Mouse (Mus musculus): Measurements from ENCODE around the gene Atp8b3. TPM values are rescaled to one million over a fixed set of nuclear protein-coding genes. Genes with fewer than 3 reads are reported as not detected.

The Atp8b3 gene
- not detected in 2 replicates for polyA plus RNA-seq (2015; fragmentation: Nextera tagmentation; extraction: Ambion mirVana)

DNA sequence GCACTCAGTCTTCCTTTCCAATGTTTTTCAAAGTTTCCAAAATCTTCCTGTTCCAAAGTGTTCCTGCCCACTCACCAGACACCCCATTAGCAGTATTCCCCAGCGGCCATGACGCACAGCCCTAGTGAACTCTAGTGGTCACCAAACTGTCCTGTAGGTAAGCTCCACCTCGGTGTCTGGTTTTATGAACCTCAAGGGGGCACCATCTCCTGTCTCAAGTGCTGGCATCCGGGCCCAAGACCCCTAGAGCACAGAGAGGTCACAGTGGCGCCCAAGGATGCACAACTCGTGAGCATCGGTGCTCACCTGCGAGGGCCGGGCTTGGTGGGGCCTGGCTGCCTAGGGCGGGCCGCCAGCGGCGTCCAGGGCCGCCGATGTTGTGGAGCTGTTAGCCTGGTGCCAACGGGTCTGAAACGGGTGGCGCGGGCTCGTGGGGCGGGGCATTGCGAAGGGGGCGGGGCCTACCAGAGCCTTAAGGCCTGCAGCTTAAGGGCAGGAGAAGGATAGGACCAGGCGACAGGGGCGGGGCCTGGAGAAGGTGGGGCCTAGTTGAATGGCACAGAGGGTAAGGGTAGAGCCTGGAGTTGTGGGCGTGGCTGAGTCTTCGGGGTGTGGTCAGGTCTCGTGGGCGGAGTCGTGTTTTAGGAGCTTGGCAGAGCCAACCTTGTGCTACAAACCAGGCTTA, at the start of gene Atp8b3:
Gene Atp8b3 (minus strand): TSS at position 415 of the 685 bp plus-strand sequence.
- Histone ChIP-seq H3K4me3 (ENCODE audit: low read depth, low read length) (peak within 1 kb of the TSS; percentile 39), H3K9ac (replicated peaks) (peak within 1 kb of the TSS; percentile 32; the same call in 1 of the 2 replicates), H3K36me3 (replicated peaks; ENCODE audit: insufficient read depth, low read length) (peaks cover 20% of the 10 kb centered on the region), H3K27me3 (ENCODE audit: insufficient read depth, low read length) (0 out of 2 replicates have a peak, but pooled peaks cover 4% of the 10 kb centered on the region), H3K9me3 (ENCODE audit: low read length) (no peaks in the 10 kb centered on the region), H3K4me1 (ENCODE audit: insufficient read depth) (peaks cover 35% of the 10 kb centered on the region), H3K27ac (ENCODE audit: low read depth) (peak within 1 kb of the TSS; percentile 42), H3K4me2 (ENCODE audit: low read depth, low read length) (peak within 1 kb of the TSS; percentile 76)
- whole genome bisulfite sequencing (ENCODE audit: insufficient replicate concordance), result 3% methylated on average over 30 of the region's 30 CpGs
- TF ChIP-seq EP300 (IDR thresholded peaks at IDR 0.05; ENCODE audit: low read depth) (no peak), CTCF (IDR thresholded peaks at IDR 0.05; ENCODE audit: low read depth) (peak; percentile 64)
- ATAC-seq (peak; percentile 96), DNase-seq (peak; percentile 99)

DNA sequence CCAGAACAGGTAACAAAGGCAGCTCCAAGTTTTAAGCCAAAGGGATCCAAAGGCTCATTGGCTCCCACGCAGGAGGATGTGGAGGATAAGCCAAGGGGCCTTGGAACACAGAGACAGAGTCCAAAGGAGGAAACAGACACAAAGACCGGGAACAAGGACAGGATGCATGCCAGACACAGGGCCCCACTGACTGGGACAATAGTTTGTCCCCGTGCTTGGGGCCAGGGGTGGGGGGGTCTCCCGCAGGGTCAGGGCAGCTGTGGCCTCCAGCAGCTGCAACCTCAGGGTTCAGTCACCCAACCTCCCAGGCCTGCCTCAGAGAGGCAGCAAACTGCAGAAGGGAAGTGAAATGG, 48.4 kb upstream of the Atp8b3 start:
- Histone ChIP-seq H3K36me3 (replicated peaks; ENCODE audit: insufficient read depth, low read length) (peaks cover 8% of the 10 kb centered on the region), H3K27ac (ENCODE audit: low read depth) (peak overlapping the region; percentile 55; the same call in 1 of the 2 replicates), H3K9ac (replicated peaks) (no peak overlapping the region; the same call in 1 of the 2 replicates), H3K4me1 (ENCODE audit: insufficient read depth) (peaks cover 45% of the 10 kb centered on the region), H3K9me3 (ENCODE audit: low read length) (no peaks in the 10 kb centered on the region), H3K4me2 (ENCODE audit: low read depth, low read length) (peak overlapping the region; percentile 22), H3K27me3 (ENCODE audit: insufficient read depth, low read length) (no peaks in the 10 kb centered on the region), H3K4me3 (ENCODE audit: low read depth, low read length) (no peak overlapping the region)
- ATAC-seq, result no peak
- peak; percentile 58 for DNase-seq
- 44% methylated on average over 3 of the region's 4 CpGs for WGBS (ENCODE audit: insufficient replicate concordance)
- TF ChIP-seq EP300 (IDR thresholded peaks at IDR 0.05; ENCODE audit: low read depth) (no peak), CTCF (IDR thresholded peaks at IDR 0.05; ENCODE audit: low read depth) (no peak)

DNA sequence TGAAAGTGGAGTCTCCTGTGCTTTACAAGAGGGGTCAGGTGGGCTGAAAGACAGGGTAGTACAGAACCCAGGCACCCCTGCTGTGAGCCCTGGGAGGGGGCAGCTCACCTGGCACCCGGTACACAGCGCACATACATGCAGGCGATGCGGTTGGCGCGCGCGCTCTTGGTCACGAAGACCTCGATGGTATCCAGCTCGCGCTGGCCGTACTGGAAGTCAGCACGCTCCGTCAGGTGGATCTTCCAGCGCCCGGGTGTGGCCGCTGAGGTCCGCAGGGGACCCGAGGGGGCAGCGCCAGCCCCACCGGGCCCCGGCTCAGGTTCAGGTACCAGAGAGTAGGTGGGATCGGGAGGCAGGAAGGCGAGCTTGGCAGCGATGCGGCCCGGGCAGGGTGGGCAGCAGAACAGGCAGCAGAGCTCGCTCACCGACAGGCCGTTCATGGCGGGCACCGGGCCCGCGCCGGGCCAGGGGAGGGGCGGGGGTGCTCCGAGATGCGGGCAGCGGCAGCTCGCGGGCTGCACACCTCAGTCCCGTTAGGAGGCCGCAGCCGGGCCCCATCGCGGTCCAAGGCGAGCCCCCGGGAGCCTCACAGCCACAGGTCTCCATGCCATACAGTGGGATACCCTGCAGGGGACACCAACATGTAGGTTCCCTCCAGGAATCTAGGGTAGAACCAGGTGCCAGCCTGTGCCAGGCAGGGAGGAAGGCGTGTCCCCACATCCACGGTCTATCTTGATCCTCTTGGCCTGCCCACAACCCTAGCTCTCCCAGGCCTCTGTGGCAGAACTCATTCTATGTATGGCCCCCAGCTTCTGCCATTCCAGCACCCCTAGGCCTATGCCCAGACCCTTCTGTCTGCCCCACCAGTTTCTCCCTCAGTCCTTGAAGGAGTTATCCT, 47.7 kb upstream of the Atp8b3 start:
- Histone ChIP-seq H3K9me3 (ENCODE audit: low read length) (no peaks in the 10 kb centered on the region), H3K9ac (replicated peaks) (no peak overlapping the region; the same call in 1 of the 2 replicates), H3K36me3 (replicated peaks; ENCODE audit: insufficient read depth, low read length) (peaks cover 8% of the 10 kb centered on the region), H3K27ac (ENCODE audit: low read depth) (peak overlapping the region; percentile 55; the same call in 1 of the 2 replicates), H3K27me3 (ENCODE audit: insufficient read depth, low read length) (no peaks in the 10 kb centered on the region), H3K4me3 (ENCODE audit: low read depth, low read length) (no peak overlapping the region), H3K4me1 (ENCODE audit: insufficient read depth) (peaks cover 45% of the 10 kb centered on the region), H3K4me2 (ENCODE audit: low read depth, low read length) (peak overlapping the region; percentile 22)
- DNase-seq (no peak), ATAC-seq (no peak)
- TF ChIP-seq CTCF (IDR thresholded peaks at IDR 0.05; ENCODE audit: low read depth) (no peak), EP300 (IDR thresholded peaks at IDR 0.05; ENCODE audit: low read depth) (no peak)
- 92% methylated on average over 38 of the region's 51 CpGs for WGBS (ENCODE audit: insufficient replicate concordance)

DNA sequence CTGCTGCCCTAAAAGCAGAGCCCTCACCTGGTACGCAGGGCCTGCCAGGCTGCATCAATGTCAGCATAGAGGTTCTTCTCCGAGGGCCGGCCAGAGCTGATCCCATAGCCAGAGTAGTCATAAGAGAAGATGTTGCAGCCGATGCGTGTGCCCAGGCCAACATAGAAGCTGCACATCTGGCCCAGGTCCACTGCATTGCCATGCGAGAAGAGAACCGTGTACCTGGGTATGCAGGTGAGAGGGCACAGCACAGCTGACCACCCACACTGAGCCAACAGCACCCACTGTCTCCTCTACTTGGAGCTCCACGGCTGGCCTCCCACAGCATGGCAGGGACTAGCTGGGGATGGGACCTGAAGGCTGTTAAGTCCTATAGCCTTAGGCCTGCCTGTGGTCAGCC, 46.7 kb upstream of the Atp8b3 start:
- TF ChIP-seq EP300 (IDR thresholded peaks at IDR 0.05; ENCODE audit: low read depth), result no peak
- no peak for TF ChIP-seq CTCF (IDR thresholded peaks at IDR 0.05; ENCODE audit: low read depth)
- 88% methylated on average over 8 of the region's 8 CpGs for WGBS (ENCODE audit: insufficient replicate concordance)
- H3K27me3 ChIP-seq (ENCODE audit: insufficient read depth, low read length), result no peaks in the 10 kb centered on the region
- H3K9me3 ChIP-seq (ENCODE audit: low read length), result no peaks in the 10 kb centered on the region
- no peak for DNase-seq
- ATAC-seq, result no peak
- H3K36me3 ChIP-seq (replicated peaks; ENCODE audit: insufficient read depth, low read length), result peaks cover 8% of the 10 kb centered on the region
- H3K4me1 ChIP-seq (ENCODE audit: insufficient read depth), result peaks cover 40% of the 10 kb centered on the region
- H3K4me3 ChIP-seq (ENCODE audit: low read depth, low read length), result no peak overlapping the region
- H3K27ac ChIP-seq (ENCODE audit: low read depth), result no peak overlapping the region
- H3K9ac ChIP-seq (replicated peaks), result no peak overlapping the region
- H3K4me2 ChIP-seq (ENCODE audit: low read depth, low read length), result no peak overlapping the region

DNA sequence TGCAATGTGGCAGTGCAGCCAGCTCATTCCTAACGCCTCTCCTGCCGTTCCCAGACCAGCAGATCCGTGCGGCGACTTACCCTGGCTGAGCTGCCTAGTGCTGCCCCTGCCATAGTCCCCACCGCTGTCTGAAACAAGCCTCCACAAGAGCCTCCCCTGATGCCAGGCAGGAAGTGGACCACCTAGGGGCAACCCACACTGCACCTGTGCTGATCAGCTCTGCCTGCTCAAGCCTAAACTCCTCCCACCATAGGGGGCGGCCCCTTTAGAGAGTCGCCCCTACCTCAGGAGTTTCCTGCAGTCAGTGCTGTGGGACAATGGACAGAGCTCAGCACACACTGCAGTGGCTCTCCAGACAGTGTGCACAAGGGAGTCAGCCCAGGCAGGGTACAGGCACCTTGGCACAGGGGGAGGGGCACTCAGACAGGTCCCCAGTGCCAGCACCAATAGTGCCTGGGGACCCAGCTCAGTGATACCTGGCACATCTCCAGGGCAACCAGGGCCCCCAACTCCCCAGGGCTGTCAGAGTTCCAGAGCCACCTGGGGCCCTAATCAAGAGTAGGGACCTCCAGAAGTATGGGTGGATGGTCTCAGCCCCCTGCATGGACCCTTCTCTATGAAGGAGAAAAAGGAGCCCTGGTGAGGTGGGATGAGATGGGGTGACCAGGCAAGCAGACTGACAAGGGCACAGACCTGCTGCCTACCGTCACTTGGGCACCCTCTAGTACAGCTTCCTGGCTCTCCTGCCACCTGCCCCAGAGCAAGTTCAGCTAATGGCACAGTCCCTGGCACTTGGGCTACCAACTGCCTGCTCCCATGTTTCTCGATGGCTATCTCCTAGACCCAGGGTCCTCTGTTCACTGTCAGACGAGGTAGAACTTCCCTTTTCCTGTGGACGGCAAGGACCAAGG, 46.0 kb upstream of the Atp8b3 start:
- 67% methylated on average over 12 of the region's 12 CpGs for WGBS (ENCODE audit: insufficient replicate concordance)
- Histone ChIP-seq H3K9me3 (ENCODE audit: low read length) (no peaks in the 10 kb centered on the region), H3K27ac (ENCODE audit: low read depth) (peak overlapping the region; percentile 55), H3K36me3 (replicated peaks; ENCODE audit: insufficient read depth, low read length) (peaks cover 8% of the 10 kb centered on the region), H3K4me2 (ENCODE audit: low read depth, low read length) (no peak overlapping the region), H3K9ac (replicated peaks) (no peak overlapping the region; the same call in 1 of the 2 replicates), H3K4me3 (ENCODE audit: low read depth, low read length) (no peak overlapping the region), H3K27me3 (ENCODE audit: insufficient read depth, low read length) (no peaks in the 10 kb centered on the region), H3K4me1 (ENCODE audit: insufficient read depth) (peaks cover 38% of the 10 kb centered on the region)
- no peak for DNase-seq
- no peak for TF ChIP-seq EP300 (IDR thresholded peaks at IDR 0.05; ENCODE audit: low read depth)
- TF ChIP-seq CTCF (IDR thresholded peaks at IDR 0.05; ENCODE audit: low read depth), result no peak
- ATAC-seq, result no peak

Measured in liver, postnatal 0 days (tissue).